Mouse (Mus musculus): ENCODE data around the gene Mid2.
"Not testable (repeated sequence)": the region's sequence is repeated elsewhere in the genome, so short reads cannot be mapped to it uniquely, and the experiment has no call there.

The Mid2 gene

DNA sequence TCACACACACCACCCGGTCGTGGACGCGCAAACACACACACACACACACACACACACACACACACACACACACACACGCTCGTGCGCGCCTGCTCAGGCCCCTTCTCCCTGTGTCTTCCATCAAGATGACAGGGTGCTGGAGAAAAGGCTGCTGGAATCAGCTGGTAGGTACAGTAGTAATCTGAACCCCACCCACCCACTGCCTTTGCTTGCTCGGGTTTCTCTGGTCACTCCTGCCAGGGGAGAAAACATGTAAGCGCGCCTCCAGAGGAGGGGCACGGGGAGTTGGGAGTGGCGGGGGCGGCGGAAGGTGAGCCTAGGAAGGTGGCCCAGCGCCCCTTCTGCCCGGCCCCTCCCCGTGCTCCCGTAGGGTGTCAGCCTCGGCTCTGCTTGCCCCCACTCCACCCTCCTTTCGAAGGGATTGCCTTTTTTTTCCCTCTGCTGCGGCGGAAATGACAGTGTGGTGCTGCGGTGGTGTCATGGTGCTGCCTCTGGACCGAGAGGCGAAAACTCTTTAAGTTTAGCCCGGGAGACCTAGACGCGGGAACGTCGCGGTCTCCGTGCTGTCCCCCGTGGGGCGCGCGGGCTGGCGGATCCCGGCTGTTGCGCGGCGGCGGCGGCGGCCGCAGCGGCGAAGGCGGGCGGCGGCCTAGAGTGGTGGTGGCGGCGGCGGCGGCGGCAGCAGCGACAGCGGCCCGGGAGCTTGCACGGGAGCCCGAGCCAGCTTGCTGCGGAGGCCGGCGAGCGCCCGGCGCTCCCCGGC, at the start of gene Mid2:
TSS of gene Mid2 (plus strand) at position 121 of the 763 bp plus-strand sequence.
- peak; percentile 46 for DNase-seq

GRCm38 (mm10) chrX:140624875-140625594, 39.4 kb upstream of the Mid2 start:
- DNase-seq, result no peak

- DNase-seq, result no peak
Measured at GRCm38 (mm10) chrX:140638028-140638427, 26.4 kb upstream of the Mid2 start.

DNA sequence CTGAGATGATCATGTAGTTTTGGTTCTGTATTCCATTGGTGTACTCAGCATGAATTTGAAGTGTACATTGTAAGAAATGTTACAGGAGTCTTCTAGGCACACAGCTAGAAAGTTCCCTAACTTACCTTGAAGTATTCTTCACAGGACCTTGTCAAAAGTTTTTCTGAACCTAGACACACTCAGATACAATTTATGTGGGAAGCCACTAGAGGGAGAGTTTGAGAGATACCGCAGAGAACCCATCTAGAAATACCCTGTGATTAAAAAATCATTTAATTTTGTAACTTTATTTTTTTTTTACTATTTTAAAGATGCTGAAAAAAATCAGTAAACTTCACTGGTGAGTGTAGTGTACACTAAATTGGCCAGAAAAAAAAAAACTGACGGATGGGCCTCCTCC, 24.8 kb upstream of the Mid2 start:
- DNase-seq, result no peak

DNA sequence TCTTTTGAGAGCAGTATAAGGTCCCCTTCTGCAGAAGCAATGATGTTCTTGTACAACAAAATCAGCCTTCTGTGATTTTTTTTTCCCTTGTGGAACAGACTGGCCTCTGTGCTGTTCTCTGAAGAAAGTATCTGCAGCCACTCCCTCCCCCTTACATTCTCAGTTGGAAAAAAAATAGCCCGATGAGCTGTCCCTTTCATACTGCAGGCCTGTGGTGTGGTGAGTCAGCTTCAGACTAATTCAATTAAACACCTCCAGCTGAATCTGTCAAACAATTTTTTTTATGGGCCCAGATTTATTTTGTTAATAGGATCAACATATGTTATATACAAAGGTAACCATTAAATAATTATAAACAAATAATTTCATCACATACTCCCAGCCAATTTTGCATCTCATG, 3.7 kb upstream of the Mid2 start:
- DNase-seq, result no peak

- DNase-seq, result no peak
Measured at GRCm38 (mm10) chrX:140663516-140663915, 883 bp upstream of the Mid2 start.

DNA sequence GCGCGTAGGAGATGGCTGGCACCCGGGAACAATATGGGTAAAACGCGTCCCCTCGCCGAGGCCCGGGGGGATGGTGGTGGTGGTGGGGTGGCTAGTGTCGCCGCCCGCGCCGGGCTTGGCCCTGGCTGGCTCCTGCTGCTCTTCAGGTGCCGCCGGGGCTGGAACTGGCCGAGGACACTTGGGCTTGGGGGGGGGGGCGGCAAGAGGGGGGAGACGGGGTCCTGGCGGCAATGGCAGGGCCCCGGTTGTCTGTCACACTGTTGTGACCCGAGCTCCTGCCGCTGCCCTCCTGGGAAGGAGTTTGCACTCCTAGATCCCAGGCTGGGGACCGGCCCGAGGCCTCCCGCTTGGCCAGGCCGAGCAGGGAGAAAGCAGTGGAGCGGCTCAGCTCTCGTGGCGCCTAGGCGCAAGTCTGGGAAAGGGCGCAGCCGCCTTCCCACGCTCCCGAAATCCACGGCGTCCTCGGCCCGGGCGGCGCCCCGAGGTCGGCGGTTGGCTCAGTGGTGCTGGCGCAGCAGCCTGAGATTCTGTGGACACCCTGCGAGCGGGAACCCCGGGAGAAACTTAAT, 927 bp downstream of the Mid2 start:
- DNase-seq, result peak; percentile 45

DNA sequence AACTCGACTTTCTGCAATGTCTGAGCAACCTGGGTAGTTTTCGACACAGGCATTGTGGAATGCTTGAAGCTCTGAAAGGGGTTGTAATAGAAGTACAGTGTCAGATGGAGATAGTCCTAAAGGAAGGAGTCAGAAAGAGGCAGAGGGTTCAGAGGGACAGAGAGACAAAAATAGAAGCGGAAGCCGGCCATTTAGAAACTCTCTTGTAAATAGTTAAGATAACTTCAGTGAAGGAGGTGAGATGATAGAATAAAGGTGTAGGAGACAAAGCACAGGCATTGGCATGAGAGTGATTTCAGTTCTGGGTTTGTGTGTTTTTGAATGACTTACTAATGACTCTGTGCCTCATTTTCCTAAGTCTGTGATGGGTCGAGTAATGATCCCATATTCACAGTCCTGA, 11.0 kb downstream of the Mid2 start:
- DNase-seq, result no peak

- peak; percentile 24 for DNase-seq
Measured at GRCm38 (mm10) chrX:140688335-140688734, 23.9 kb downstream of the Mid2 start.

DNA sequence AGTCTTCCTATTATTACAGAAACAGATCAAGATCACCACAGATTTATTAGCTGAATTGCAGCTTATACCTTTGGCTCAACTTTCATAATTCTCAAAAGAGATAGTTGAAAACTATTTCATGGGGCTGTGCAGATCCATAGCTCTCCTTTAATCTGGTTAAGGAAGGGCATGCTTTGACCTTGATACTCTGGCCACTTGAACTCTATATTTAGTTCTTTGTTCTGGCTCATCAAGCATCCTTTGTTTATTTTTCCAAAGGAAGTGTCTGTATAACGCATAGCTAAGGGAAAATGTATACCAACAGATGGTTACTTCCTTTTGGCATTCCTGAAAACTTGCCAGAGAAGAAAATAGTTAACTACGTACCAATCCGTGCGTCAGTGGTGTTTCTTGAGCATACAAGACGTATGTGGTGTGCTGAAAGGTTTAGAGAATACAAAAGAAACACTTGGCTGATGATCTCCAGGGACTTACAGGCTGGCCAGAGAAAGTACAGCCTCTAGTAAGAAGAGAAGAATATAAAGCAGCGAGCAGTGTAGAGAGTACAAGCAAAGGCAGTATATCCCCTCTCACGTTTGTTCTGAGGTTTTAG, 33.6 kb downstream of the Mid2 start:
- not testable (repeated sequence) for DNase-seq

GRCm38 (mm10) chrX:140703224-140703623, 38.8 kb downstream of the Mid2 start:
- DNase-seq, result no peak

GRCm38 (mm10) chrX:140706077-140706476, 41.7 kb downstream of the Mid2 start:
- no peak for DNase-seq

- DNase-seq, result no peak
Measured at GRCm38 (mm10) chrX:140722400-140722799, 58.0 kb downstream of the Mid2 start.

GRCm38 (mm10) chrX:140738986-140739385, 74.6 kb downstream of the Mid2 start:
- no peak for DNase-seq

DNA sequence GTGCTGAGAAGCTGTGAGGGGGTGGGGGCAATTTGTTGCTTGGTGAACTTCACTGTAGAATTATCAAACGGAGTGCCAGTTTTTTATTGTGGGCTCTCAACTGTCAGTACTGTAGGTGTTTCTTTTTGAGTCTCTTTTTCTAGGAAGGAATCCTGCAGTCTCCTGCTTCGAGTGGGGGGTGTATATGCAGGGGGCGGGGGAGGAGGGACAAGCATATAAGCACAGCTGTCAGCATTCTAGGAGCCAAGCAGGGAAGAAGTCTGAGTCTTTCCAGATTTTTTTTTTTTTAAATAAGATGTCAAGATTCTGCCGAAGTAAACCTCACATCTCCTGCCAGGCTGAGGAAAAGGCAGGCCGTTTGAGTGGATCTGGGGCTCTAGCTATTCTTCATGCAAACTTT, 78.8 kb downstream of the Mid2 start:
- DNase-seq, result no peak

DNA sequence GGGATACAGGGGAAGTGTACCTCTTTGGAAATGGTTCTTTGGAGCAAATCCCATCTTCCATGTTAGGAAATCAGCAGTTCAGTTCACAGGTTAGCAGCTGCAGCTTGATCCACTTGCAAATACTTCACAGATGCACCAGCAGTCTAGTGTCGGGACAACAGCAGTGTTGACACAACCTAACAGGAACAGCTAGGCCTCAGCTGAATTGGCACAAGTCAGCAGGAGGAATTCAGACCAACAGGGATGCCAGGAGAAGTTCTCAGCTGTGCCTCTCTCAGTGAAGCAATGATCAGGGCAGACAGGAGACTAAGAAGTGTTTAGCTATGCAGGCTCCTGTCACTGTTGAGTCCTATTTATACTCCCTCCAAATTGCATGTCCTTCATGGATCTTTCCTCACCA, 105.4 kb downstream of the Mid2 start:
- DNase-seq, result no peak

DNA sequence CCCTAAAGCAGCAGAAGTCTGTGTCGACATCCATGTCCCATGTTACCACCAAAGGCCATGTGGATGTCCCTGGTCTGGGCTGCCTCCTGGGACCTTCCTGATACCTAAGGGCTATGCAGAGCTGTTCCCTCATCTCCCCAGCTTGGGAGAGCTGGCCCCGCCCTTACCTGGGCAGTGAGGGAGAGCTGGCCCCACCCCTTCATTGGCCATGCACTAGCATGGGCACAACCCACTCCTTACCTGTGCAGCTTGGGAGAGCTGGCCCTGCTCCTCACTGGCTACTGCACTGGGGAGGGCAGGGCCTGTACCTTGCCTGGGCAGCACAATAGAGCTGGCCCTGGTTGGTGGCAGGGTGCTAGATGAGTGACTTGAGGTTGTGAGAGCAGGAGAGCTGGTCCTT, 140.9 kb downstream of the Mid2 start:
- no peak for DNase-seq

DNA sequence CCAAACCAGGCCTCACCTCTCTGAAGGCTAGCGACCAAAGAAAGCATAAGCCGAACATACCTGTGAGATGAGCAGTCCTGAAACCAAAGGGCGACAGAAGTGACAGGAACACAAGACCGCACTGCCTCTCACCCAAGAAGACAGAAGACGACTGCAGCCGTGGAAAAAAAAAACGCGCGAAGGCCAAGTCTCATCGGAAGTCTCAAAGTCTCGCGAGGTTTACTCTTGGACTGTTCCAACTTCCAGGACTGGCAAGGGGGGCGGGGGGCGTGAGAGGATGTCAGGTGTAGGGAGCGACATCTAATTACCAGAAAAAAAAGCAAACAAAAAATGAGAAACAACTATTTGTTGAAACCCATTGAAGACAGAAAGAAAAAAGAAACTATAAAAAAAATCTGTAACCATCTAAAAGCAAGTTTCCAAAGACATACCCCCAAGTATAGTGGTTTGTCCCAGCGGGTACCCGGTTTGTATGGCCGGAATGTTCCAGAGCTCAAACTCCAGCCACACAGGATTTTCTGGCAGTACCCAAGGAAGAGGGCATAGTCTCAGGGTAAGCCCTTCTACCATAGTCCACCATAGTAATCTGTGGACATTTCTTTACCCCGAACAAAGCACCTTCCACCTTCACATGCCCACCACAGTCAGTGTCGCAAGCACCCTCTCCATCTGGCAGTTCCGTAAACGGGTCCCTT, 149.1 kb downstream of the Mid2 start, which contains the start of gene Tex13b:
TSS of gene Tex13b (minus strand) at position 122 of the 695 bp plus-strand sequence.
- DNase-seq, result no peak
